Mouse (Mus musculus) hindbrain, embryonic 14.5 days (tissue): ENCODE data around the gene Trp53tg5. TPM values are rescaled to one million over a fixed set of nuclear protein-coding genes. Genes with fewer than 3 reads are reported as not detected.

Experiments used
- ATAC-seq: fragments of 200-750 bp; cut with Nextera tagmentation; 2 replicates; pipeline ENCODE4 v1.8.0; 2017; ENCODE audit warnings: moderate number of reproducible peaks, mild to moderate bottlenecking, moderate TSS enrichment, moderate library complexity; ENCODE audit not compliant: low FRiP score
- DNase-seq: peaks from one replicate; pipeline ENCODE4 v3.0.0-alpha.2; 2015; ENCODE audit warnings: low spot score
- H3K27ac ChIP-seq: fragments of 300-500 bp; sonication (generic); 2 replicates; pipeline ENCODE4 v1.5.1; 2014; ENCODE audit warnings: mild to moderate bottlenecking, moderate library complexity
- H3K27me3 ChIP-seq: fragments of 300-500 bp; sonication (generic); 2 replicates; pipeline ENCODE4 v1.6.1; 2014; ENCODE audit warnings: mild to moderate bottlenecking, low read length, mixed read lengths; ENCODE audit not compliant: control insufficient read depth, insufficient read depth
- H3K36me3 ChIP-seq: fragments of 300-500 bp; sonication (generic); replicated peaks from 2 replicates; pipeline ENCODE4 v1.6.1; 2014; ENCODE audit not compliant: control insufficient read depth, insufficient read depth
- H3K4me1 ChIP-seq: fragments of 300-500 bp; sonication (generic); replicated peaks from 2 replicates; pipeline ENCODE4 v1.6.1; 2014; ENCODE audit warnings: antibody characterized with exemption, low read length, mixed read lengths; ENCODE audit not compliant: control insufficient read depth, insufficient read depth
- H3K4me2 ChIP-seq: fragments of 300-500 bp; sonication (generic); replicated peaks from 2 replicates; pipeline ENCODE4 v1.6.1; 2014; ENCODE audit warnings: mild to moderate bottlenecking, moderate library complexity
- H3K4me3 ChIP-seq: fragments of 300-500 bp; sonication (generic); replicated peaks from 2 replicates; pipeline ENCODE4 v1.5.1; 2014; ENCODE audit warnings: mild to moderate bottlenecking, low read length
- H3K9ac ChIP-seq: fragments of 300-500 bp; sonication (generic); 2 replicates; pipeline ENCODE4 v1.6.1; 2014
- H3K9me3 ChIP-seq: fragments of 300-500 bp; sonication (generic); 2 replicates; pipeline ENCODE4 v1.6.1; 2016; ENCODE audit warnings: low read length; ENCODE audit not compliant: control insufficient read depth
- WGBS: fragments of 180-500 bp; shearing (Covaris S2); extraction: QIAGEN DNeasy Blood & Tissue Kit; methylation state at CpG from one replicate; pipeline ENCODE4 v1.1.7; 2014; 5-methylcytosine and 5-hydroxymethylcytosine counted together
- polyA plus RNA-seq: library from polyadenylated mRNA; unstranded; fragments of >200 nt; fragmentation: Nextera tagmentation; extraction: Ambion mirVana; gene quantifications from 2 replicates; pipeline ENCODE4 v1.2.1, GENCODE M21; 2014

Gene Trp53tg5
- polyA plus RNA-seq, 1 experiment from 2014 or later, result 0.28 TPM

DNA sequence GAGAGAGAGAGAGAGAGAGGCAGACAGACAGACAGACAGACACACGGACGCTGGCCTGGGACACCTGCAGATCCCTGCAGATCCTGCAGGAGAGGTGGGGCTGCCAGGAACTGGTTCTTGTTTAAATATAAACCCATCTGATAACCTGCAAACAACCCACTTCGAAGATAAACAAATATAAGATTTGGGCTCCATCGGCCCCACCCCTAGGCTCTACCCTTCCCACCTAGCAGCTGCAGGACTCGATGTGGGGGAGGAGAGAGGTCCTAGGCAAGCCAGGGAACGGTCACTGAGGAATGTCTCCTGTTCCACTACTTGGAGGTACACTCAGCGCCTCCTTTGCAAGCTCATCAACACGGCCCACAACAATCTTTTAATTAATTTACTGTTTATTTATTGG is 35.3 kb downstream of the Trp53tg5 start:
- Histone ChIP-seq H3K9me3 (no peaks in the 10 kb centered on the region), H3K4me2 (no peak overlapping the region), H3K27me3 (peaks cover 20% of the 10 kb centered on the region), H3K27ac (no peak overlapping the region), H3K4me3 (no peak overlapping the region), H3K36me3 (no peaks in the 10 kb centered on the region), H3K4me1 (peaks cover 7% of the 10 kb centered on the region), H3K9ac (no peak overlapping the region)
- ATAC-seq (no peak), DNase-seq (no peak)
- WGBS, result 69% methylated on average over 8 of the region's 8 CpGs

DNA sequence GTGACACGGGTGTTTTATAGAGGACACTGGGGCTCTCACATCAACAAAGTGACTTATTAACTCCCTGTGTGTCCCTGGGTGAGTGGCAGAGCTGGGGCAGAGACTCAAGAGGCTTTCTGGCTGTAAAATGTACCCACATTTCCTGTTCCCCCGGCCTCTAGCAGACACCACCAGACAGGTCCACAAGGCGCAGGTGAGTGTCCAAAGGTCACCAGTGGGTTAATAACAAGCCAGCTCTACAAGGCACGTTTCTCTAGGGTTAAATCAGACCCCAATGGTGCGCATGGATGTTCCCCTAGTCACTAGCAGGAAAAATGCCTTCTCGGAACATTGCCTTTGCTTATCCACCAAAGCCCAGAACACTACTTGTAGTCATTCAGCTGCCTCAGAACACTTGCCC is 35.8 kb downstream of the Trp53tg5 start:
- Histone ChIP-seq H3K36me3 (no peaks in the 10 kb centered on the region), H3K4me2 (no peak overlapping the region), H3K4me3 (no peak overlapping the region), H3K9ac (no peak overlapping the region), H3K9me3 (no peaks in the 10 kb centered on the region), H3K27me3 (peaks cover 18% of the 10 kb centered on the region), H3K27ac (no peak overlapping the region), H3K4me1 (peaks cover 6% of the 10 kb centered on the region)
- 81% methylated on average over 6 of the region's 6 CpGs for WGBS
- ATAC-seq (no peak), DNase-seq (no peak)

GRCm38 (mm10) chr2:164436961-164437360 is 36.6 kb downstream of the Trp53tg5 start:
- ATAC-seq, result no peak
- Histone ChIP-seq H3K9me3 (no peaks in the 10 kb centered on the region), H3K27me3 (peaks cover 12% of the 10 kb centered on the region), H3K36me3 (no peaks in the 10 kb centered on the region), H3K9ac (no peak overlapping the region), H3K4me3 (no peak overlapping the region), H3K27ac (no peak overlapping the region), H3K4me2 (no peak overlapping the region), H3K4me1 (no peaks in the 10 kb centered on the region; the same call in 1 of the 2 replicates)
- 67% methylated on average over 3 of the region's 3 CpGs for WGBS
- DNase-seq, result no peak

- ATAC-seq (no peak), DNase-seq (no peak)
- H3K4me2 ChIP-seq, result no peak overlapping the region
- H3K4me3 ChIP-seq, result no peak overlapping the region
- peaks cover 6% of the 10 kb centered on the region; the same call in 1 of the 2 replicates for H3K27me3 ChIP-seq
- no peaks in the 10 kb centered on the region for H3K4me1 ChIP-seq
- H3K9ac ChIP-seq, result no peak overlapping the region
- no peak overlapping the region for H3K27ac ChIP-seq
- H3K36me3 ChIP-seq, result no peaks in the 10 kb centered on the region
- 23% methylated on average over 8 of the region's 8 CpGs for WGBS
- H3K9me3 ChIP-seq, result no peaks in the 10 kb centered on the region
Measured at GRCm38 (mm10) chr2:164436215-164436913, 37.2 kb downstream of the Trp53tg5 start.

GRCm38 (mm10) chr2:164435216-164436090 is 38.1 kb downstream of the Trp53tg5 start:
- Histone ChIP-seq H3K9ac (no peak overlapping the region), H3K4me2 (no peak overlapping the region), H3K27ac (no peak overlapping the region), H3K9me3 (no peaks in the 10 kb centered on the region), H3K4me3 (no peak overlapping the region), H3K36me3 (no peaks in the 10 kb centered on the region), H3K27me3 (no peaks in the 10 kb centered on the region), H3K4me1 (no peaks in the 10 kb centered on the region)
- DNase-seq (no peak), ATAC-seq (no peak)
- 56% methylated on average over 5 of the region's 5 CpGs for WGBS

DNA sequence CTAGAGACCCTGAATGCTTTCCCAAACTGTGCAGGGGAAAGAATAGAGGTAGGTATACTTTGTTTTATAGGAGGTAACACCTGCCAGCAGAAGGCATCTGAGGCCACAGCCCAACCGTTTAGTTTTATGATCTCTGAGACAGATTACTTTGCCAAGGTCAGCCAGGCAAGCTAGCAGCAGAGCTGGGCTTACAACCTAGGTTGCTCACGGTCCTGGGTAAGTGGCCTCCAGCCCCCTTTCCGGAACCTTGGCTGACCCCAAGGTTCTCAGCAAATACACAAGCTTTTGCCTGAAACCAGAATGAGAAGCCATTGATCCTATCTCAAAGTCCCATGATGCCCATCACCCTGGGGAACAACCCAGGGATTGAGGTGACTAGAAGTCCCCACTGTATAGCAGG is 38.8 kb downstream of the Trp53tg5 start:
- Histone ChIP-seq H3K27ac (no peak overlapping the region), H3K9me3 (no peaks in the 10 kb centered on the region), H3K4me3 (no peak overlapping the region), H3K27me3 (no peaks in the 10 kb centered on the region), H3K4me1 (no peaks in the 10 kb centered on the region), H3K4me2 (no peak overlapping the region), H3K36me3 (no peaks in the 10 kb centered on the region), H3K9ac (no peak overlapping the region)
- WGBS, result 78% methylated on average over 3 of the region's 3 CpGs
- DNase-seq (no peak), ATAC-seq (no peak)

DNA sequence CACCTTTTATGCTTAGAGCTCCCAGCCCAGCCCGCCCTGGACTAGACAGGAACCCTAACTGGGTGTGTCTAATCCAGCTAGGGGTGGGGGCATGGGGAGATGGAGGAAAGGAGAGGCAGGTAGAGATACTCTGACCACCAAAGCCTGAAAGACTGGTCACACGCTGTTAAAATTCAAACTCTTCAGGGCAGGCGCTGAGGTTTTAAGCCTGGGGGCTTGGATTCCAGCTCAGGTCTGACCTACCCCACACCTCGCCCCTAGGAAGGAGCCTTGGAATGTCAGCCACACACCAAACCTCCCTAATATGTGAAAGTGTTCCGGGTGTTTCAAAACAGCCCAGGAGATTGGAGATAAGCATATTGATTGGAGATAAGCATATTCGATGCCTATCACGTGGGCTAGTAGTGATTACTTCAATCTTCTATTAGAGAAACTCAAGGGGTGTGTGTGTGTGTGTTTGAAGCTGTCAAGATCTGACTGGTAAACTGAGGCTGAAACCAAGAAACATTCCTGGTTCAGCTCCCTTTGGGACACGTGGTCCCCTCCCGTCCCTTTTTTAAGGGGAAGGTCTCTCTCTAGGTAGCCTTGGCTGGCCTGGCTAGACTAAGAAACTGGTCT is 40.1 kb downstream of the Trp53tg5 start:
- Histone ChIP-seq H3K4me2 (no peak overlapping the region), H3K9me3 (no peaks in the 10 kb centered on the region), H3K4me1 (no peaks in the 10 kb centered on the region), H3K27ac (no peak overlapping the region), H3K9ac (no peak overlapping the region), H3K36me3 (no peaks in the 10 kb centered on the region), H3K4me3 (no peak overlapping the region), H3K27me3 (no peaks in the 10 kb centered on the region)
- no peak for ATAC-seq
- WGBS, result 88% methylated on average over 9 of the region's 9 CpGs
- DNase-seq, result no peak

GRCm38 (mm10) chr2:164432541-164433191 is 40.9 kb downstream of the Trp53tg5 start:
- H3K9ac ChIP-seq, result no peak overlapping the region
- no peaks in the 10 kb centered on the region for H3K27me3 ChIP-seq
- 32% methylated on average over 22 of the region's 22 CpGs for WGBS
- no peak overlapping the region for H3K27ac ChIP-seq
- ATAC-seq (no peak), DNase-seq (no peak)
- H3K36me3 ChIP-seq, result no peaks in the 10 kb centered on the region
- no peak overlapping the region for H3K4me3 ChIP-seq
- no peaks in the 10 kb centered on the region for H3K4me1 ChIP-seq
- no peaks in the 10 kb centered on the region for H3K9me3 ChIP-seq
- no peak overlapping the region for H3K4me2 ChIP-seq
